Mouse (Mus musculus) embryo, embryonic 9.5 days (tissue): ENCODE data around the gene Cdc42.

Source experiments
- DNase-seq: peaks from one replicate; pipeline ENCODE4 v3.0.0-alpha.2; 2017; ENCODE audit errors: extremely low spot score

Cdc42 gene

GRCm38 (mm10) chr4:137371596-137372523, 14.3 kb upstream of the Cdc42 start:
- no peak for DNase-seq

- DNase-seq: peak; percentile 50
These were observed 12.6 kb upstream of the Cdc42 start for GRCm38 (mm10) chr4:137369954-137370750.

GRCm38 (mm10) chr4:137368198-137368597, 10.7 kb upstream of the Cdc42 start:
- no peak for DNase-seq

- DNase-seq: no peak
These were observed 10.0 kb upstream of the Cdc42 start for GRCm38 (mm10) chr4:137367275-137368088.

- no peak for DNase-seq
These were observed 8.6 kb upstream of the Cdc42 start for GRCm38 (mm10) chr4:137366097-137366496.

- no peak for DNase-seq
These were observed 8.0 kb upstream of the Cdc42 start for GRCm38 (mm10) chr4:137365356-137366062.

- DNase-seq: no peak
These were observed 7.3 kb upstream of the Cdc42 start for GRCm38 (mm10) chr4:137364826-137365225.

GRCm38 (mm10) chr4:137360996-137361395, 3.5 kb upstream of the Cdc42 start:
- no peak for DNase-seq

GRCm38 (mm10) chr4:137358291-137359002, 927 bp upstream of the Cdc42 start:
- no peak for DNase-seq

GRCm38 (mm10) chr4:137356674-137357510, 628 bp downstream of the Cdc42 start:
- peak; percentile 67 for DNase-seq

GRCm38 (mm10) chr4:137350627-137351026, 6.9 kb downstream of the Cdc42 start:
- no peak for DNase-seq

- no peak for DNase-seq
These were observed 11.7 kb downstream of the Cdc42 start for GRCm38 (mm10) chr4:137345790-137346189.

GRCm38 (mm10) chr4:137345112-137345511, 12.4 kb downstream of the Cdc42 start:
- DNase-seq: no peak

GRCm38 (mm10) chr4:137342816-137343215, 14.7 kb downstream of the Cdc42 start:
- no peak for DNase-seq

- no peak for DNase-seq
These were observed 18.1 kb downstream of the Cdc42 start for GRCm38 (mm10) chr4:137339415-137339814.

- DNase-seq: no peak
These were observed 21.1 kb downstream of the Cdc42 start for GRCm38 (mm10) chr4:137336468-137336867.

- no peak for DNase-seq
These were observed 25.5 kb downstream of the Cdc42 start for GRCm38 (mm10) chr4:137332051-137332450.

- no peak for DNase-seq
These were observed 31.0 kb downstream of the Cdc42 start for GRCm38 (mm10) chr4:137326494-137326893.

GRCm38 (mm10) chr4:137324926-137325325, 32.6 kb downstream of the Cdc42 start:
- DNase-seq: no peak
